Mouse (Mus musculus) midbrain, embryonic 12.5 days (tissue): ENCODE measurements around the gene Cox8c. TPM values are rescaled to one million over a fixed set of nuclear protein-coding genes. Genes with fewer than 3 reads are reported as not detected.

Experiments
- ATAC-seq: fragments of 200-750 bp; cut with Nextera tagmentation; 2 replicates; pipeline ENCODE4 v1.8.0; 2017; ENCODE audit warnings: low read depth, moderate TSS enrichment, moderate library complexity; ENCODE audit not compliant: low FRiP score
- H3K27ac ChIP-seq: fragments of 300-500 bp; sonication (generic); replicated peaks from 2 replicates; pipeline ENCODE4 v1.5.1; 2016; ENCODE audit warnings: mild to moderate bottlenecking
- H3K27me3 ChIP-seq: fragments of 300-500 bp; sonication (generic); 2 replicates; pipeline ENCODE4 v1.6.1; 2016; ENCODE audit warnings: mild to moderate bottlenecking
- H3K36me3 ChIP-seq: fragments of 300-500 bp; sonication (generic); 2 replicates; pipeline ENCODE4 v1.6.1; 2016
- H3K4me1 ChIP-seq: fragments of 300-500 bp; sonication (generic); 2 replicates; pipeline ENCODE4 v1.6.1; 2016
- H3K4me2 ChIP-seq: fragments of 300-500 bp; sonication (generic); replicated peaks from 2 replicates; pipeline ENCODE4 v1.6.1; 2016; ENCODE audit warnings: mild to moderate bottlenecking, moderate library complexity
- H3K4me3 ChIP-seq: fragments of 300-500 bp; sonication (generic); 2 replicates; pipeline ENCODE4 v1.5.1; 2016; ENCODE audit warnings: mild to moderate bottlenecking
- H3K9ac ChIP-seq: fragments of 300-500 bp; sonication (generic); replicated peaks from 2 replicates; pipeline ENCODE4 v1.6.1; 2016; ENCODE audit warnings: mild to moderate bottlenecking, moderate library complexity
- H3K9me3 ChIP-seq: fragments of 300-500 bp; sonication (generic); 2 replicates; pipeline ENCODE4 v1.6.1; 2016; ENCODE audit warnings: mild to moderate bottlenecking
- WGBS: fragments of 180-500 bp; shearing (Covaris S2); methylation state at CpG from one replicate; pipeline ENCODE4 v1.1.7; 2016; 5-methylcytosine and 5-hydroxymethylcytosine counted together
- polyA plus RNA-seq: library from polyadenylated mRNA; unstranded; fragments of >200 nt; fragmentation: Nextera tagmentation; extraction: Ambion mirVana; gene quantifications from 2 replicates; pipeline ENCODE4 v1.2.1, GENCODE M21; 2016

The Cox8c gene
- polyA plus RNA-seq, 1 experiment from 2014 or later, result not detected

GRCm38 (mm10) chr12:102929764-102930163 is 30.6 kb downstream of the Cox8c start:
- Histone ChIP-seq H3K27me3 (no peaks in the 10 kb centered on the region), H3K9me3 (no peaks in the 10 kb centered on the region), H3K4me3 (no peak overlapping the region), H3K4me1 (no peaks in the 10 kb centered on the region), H3K9ac (no peak overlapping the region), H3K27ac (no peak overlapping the region), H3K4me2 (no peak overlapping the region), H3K36me3 (no peaks in the 10 kb centered on the region)
- 80% methylated on average over 4 of the region's 4 CpGs for WGBS
- ATAC-seq, result no peak

GRCm38 (mm10) chr12:102930335-102930734 is 31.2 kb downstream of the Cox8c start:
- ATAC-seq, result no peak
- Histone ChIP-seq H3K27me3 (no peaks in the 10 kb centered on the region), H3K4me2 (no peak overlapping the region), H3K36me3 (no peaks in the 10 kb centered on the region), H3K9ac (no peak overlapping the region), H3K4me3 (no peak overlapping the region), H3K9me3 (no peaks in the 10 kb centered on the region), H3K4me1 (no peaks in the 10 kb centered on the region), H3K27ac (no peak overlapping the region)
- WGBS, result 73% methylated on average over 1 of the region's 1 CpGs

GRCm38 (mm10) chr12:102930789-102931188 is 31.7 kb downstream of the Cox8c start:
- H3K36me3 ChIP-seq, result no peaks in the 10 kb centered on the region
- H3K4me1 ChIP-seq, result no peaks in the 10 kb centered on the region
- H3K27me3 ChIP-seq, result no peaks in the 10 kb centered on the region
- no peak for ATAC-seq
- WGBS, result 90% methylated on average over 7 of the region's 7 CpGs
- H3K9me3 ChIP-seq, result no peaks in the 10 kb centered on the region
- no peak overlapping the region for H3K4me2 ChIP-seq
- no peak overlapping the region for H3K9ac ChIP-seq
- H3K27ac ChIP-seq, result no peak overlapping the region
- H3K4me3 ChIP-seq, result no peak overlapping the region

GRCm38 (mm10) chr12:102935892-102936291 is 36.8 kb downstream of the Cox8c start:
- Histone ChIP-seq H3K9ac (no peak overlapping the region), H3K4me2 (no peak overlapping the region), H3K27me3 (no peaks in the 10 kb centered on the region), H3K4me3 (no peak overlapping the region), H3K4me1 (no peaks in the 10 kb centered on the region), H3K9me3 (no peaks in the 10 kb centered on the region), H3K36me3 (no peaks in the 10 kb centered on the region), H3K27ac (no peak overlapping the region)
- no peak for ATAC-seq
- 40% methylated on average over 1 of the region's 1 CpGs for WGBS

- no peaks in the 10 kb centered on the region for H3K36me3 ChIP-seq
- 0 out of 2 replicates have a peak, but pooled peaks cover 2% of the 10 kb centered on the region for H3K9me3 ChIP-seq
- no peak overlapping the region for H3K27ac ChIP-seq
- no peak overlapping the region for H3K4me3 ChIP-seq
- no peak overlapping the region for H3K4me2 ChIP-seq
- peaks cover 8% of the 10 kb centered on the region for H3K4me1 ChIP-seq
- no peak overlapping the region for H3K9ac ChIP-seq
- WGBS, result 91% methylated on average over 1 of the region's 1 CpGs
- H3K27me3 ChIP-seq, result peaks cover 13% of the 10 kb centered on the region
- ATAC-seq, result no peak
Observed at GRCm38 (mm10) chr12:102945571-102945970, 46.5 kb downstream of the Cox8c start.

- peak overlapping the region; percentile 69; the same call in 1 of the 2 replicates for H3K4me3 ChIP-seq
- peaks cover 13% of the 10 kb centered on the region for H3K4me1 ChIP-seq
- no peak overlapping the region for H3K9ac ChIP-seq
- 29% methylated on average over 10 of the region's 10 CpGs for WGBS
- H3K27ac ChIP-seq, result no peak overlapping the region
- H3K9me3 ChIP-seq, result no peaks in the 10 kb centered on the region
- no peak for ATAC-seq
- H3K27me3 ChIP-seq, result peaks cover 13% of the 10 kb centered on the region
- H3K36me3 ChIP-seq, result no peaks in the 10 kb centered on the region
- H3K4me2 ChIP-seq, result peak overlapping the region; percentile 80; the same call in 1 of the 2 replicates
Observed at GRCm38 (mm10) chr12:102947826-102948225, 48.7 kb downstream of the Cox8c start.

- peak within 1 kb of the TSS; percentile 80 for H3K4me2 ChIP-seq
- H3K9me3 ChIP-seq, result no peaks in the 10 kb centered on the region
- H3K4me1 ChIP-seq, result peaks cover 13% of the 10 kb centered on the region
- H3K27ac ChIP-seq, result peak within 1 kb of the TSS; percentile 97
- H3K27me3 ChIP-seq, result peaks cover 13% of the 10 kb centered on the region
- peak; percentile 78 for ATAC-seq
- under 1% methylated on average over 48 of the region's 48 CpGs for WGBS
- peak within 1 kb of the TSS; percentile 74 for H3K9ac ChIP-seq
- no peaks in the 10 kb centered on the region for H3K36me3 ChIP-seq
- H3K4me3 ChIP-seq, result peak within 1 kb of the TSS; percentile 69
Observed at GRCm38 (mm10) chr12:102948778-102949394, 49.8 kb downstream of the Cox8c start, which contains the start of gene Unc79. Unc79 (plus strand) TSS chr12:102948859.

- peaks cover 13% of the 10 kb centered on the region for H3K4me1 ChIP-seq
- no peaks in the 10 kb centered on the region for H3K36me3 ChIP-seq
- peak overlapping the region; percentile 69 for H3K4me3 ChIP-seq
- peak overlapping the region; percentile 80 for H3K4me2 ChIP-seq
- H3K9ac ChIP-seq, result peak overlapping the region; percentile 74
- peak; percentile 89 for ATAC-seq
- peaks cover 13% of the 10 kb centered on the region for H3K27me3 ChIP-seq
- no peaks in the 10 kb centered on the region for H3K9me3 ChIP-seq
- peak overlapping the region; percentile 97 for H3K27ac ChIP-seq
- under 1% methylated on average over 42 of the region's 42 CpGs for WGBS
Observed at GRCm38 (mm10) chr12:102949395-102950208, 50.5 kb downstream of the Cox8c start.

Other genes starting within 250 kb of the Cox8c start
- 15.4 and 17.2 TPM in 2 replicates for gene Itpk1, start 194.4 kb upstream of the Cox8c start, polyA plus RNA-seq
- gene Moap1, start 155.7 kb upstream of the Cox8c start, polyA plus RNA-seq, result 36.8 and 41.6 TPM in 2 replicates
- 12.6 TPM in 2 replicates for gene Tmem251, start 155.6 kb upstream of the Cox8c start, polyA plus RNA-seq
- gene Gm28051, start 141.6 kb upstream of the Cox8c start, polyA plus RNA-seq, result not detected in 2 replicates
- 46.0 and 48.2 TPM in 2 replicates for gene Gon7, start 141.5 kb upstream of the Cox8c start, polyA plus RNA-seq
- gene Ubr7, start 141.3 kb upstream of the Cox8c start, polyA plus RNA-seq, result 54.1 and 56.0 TPM in 2 replicates
- gene Gm20604, start 140.6 kb upstream of the Cox8c start, polyA plus RNA-seq, result 32.6 and 36.8 TPM in 2 replicates
- 25.8 and 29.6 TPM in 2 replicates for gene Btbd7, start 20.8 kb upstream of the Cox8c start, polyA plus RNA-seq
- 4.8 and 4.9 TPM in 2 replicates for gene Unc79, start 49.5 kb downstream of the Cox8c start, polyA plus RNA-seq